Mouse (Mus musculus) left cerebral cortex, adult 8-10 months (tissue): Measurements from ENCODE around the gene Olfr1053. TPM values are rescaled to one million over a fixed set of nuclear protein-coding genes. Genes with fewer than 3 reads are reported as not detected.
"Not testable (repeated sequence)": the region's sequence is repeated elsewhere in the genome, so short reads cannot be mapped to it uniquely, and the experiment has no call there.

Source experiments
- DNase-seq, 2 experiments: peaks; one replicate each; pipeline ENCODE4 v3.0.0; 2022; ENCODE audit warnings: low spot score in 2 of 2
- total RNA-seq, 4 experiments: library from RNA; stranded (reverse); gene quantifications; 2 replicates each; pipeline ENCODE4 v1.2.4; 2022

Gene Olfr1053
- not detected for total RNA-seq

- DNase-seq, result no peak
Observed at GRCm38 (mm10) chr2:86315184-86315583, at the start of gene Olfr1053. Olfr1053 (minus strand) TSS chr2:86315284.

GRCm38 (mm10) chr2:86362369-86362768 lies 47.3 kb upstream of the Olfr1053 start, which contains the start of gene Olfr1056:
Olfr1056 (minus strand) TSS chr2:86362469.
- no peak for DNase-seq

GRCm38 (mm10) chr2:86351751-86352150 lies 36.7 kb upstream of the Olfr1053 start:
- not testable (repeated sequence) for DNase-seq

GRCm38 (mm10) chr2:86350184-86350583 lies 35.1 kb upstream of the Olfr1053 start, which contains the start of gene Olfr1055:
Olfr1055 (minus strand) TSS chr2:86350284.
- DNase-seq, result no peak

- no peak for DNase-seq
Observed at GRCm38 (mm10) chr2:86335333-86335732, 20.2 kb upstream of the Olfr1053 start, which contains the start of gene Olfr1054. Olfr1054 (minus strand) TSS chr2:86335433.

GRCm38 (mm10) chr2:86292155-86292554 lies 22.9 kb downstream of the Olfr1053 start, which contains the start of gene Olfr1052:
Olfr1052 (plus strand) TSS chr2:86292455.
- DNase-seq, result no peak

GRCm38 (mm10) chr2:86278988-86279387 lies 36.1 kb downstream of the Olfr1053 start, which contains the start of gene Olfr1051:
Olfr1051 (minus strand) TSS chr2:86279088.
- not testable (repeated sequence) for DNase-seq

Other genes starting within 250 kb of the Olfr1053 start
- gene Olfr1036, start 241.3 kb downstream of the Olfr1053 start, total RNA-seq, result not detected
- not detected for gene Olfr1037, start 227.9 kb downstream of the Olfr1053 start, total RNA-seq
- gene Olfr1039, start 179.4 kb downstream of the Olfr1053 start, total RNA-seq, result not detected
- gene Olfr1040, start 168.6 kb downstream of the Olfr1053 start, total RNA-seq, result not detected
- not detected for gene Olfr1042, start 153.4 kb downstream of the Olfr1053 start, total RNA-seq
- not detected for gene Olfr1043, start 147.8 kb downstream of the Olfr1053 start, total RNA-seq
- not detected for gene Olfr1044, start 137.5 kb downstream of the Olfr1053 start, total RNA-seq
- not detected for gene Olfr52, start 129.6 kb downstream of the Olfr1053 start, total RNA-seq
- gene Olfr1045, start 112.3 kb downstream of the Olfr1053 start, total RNA-seq, result not detected
- not detected for gene Olfr1046, start 96.0 kb downstream of the Olfr1053 start, total RNA-seq
- not detected for gene Olfr1047, start 83.9 kb downstream of the Olfr1053 start, total RNA-seq
- gene Olfr1048, start 75.0 kb downstream of the Olfr1053 start, total RNA-seq, result not detected
- gene Olfr1049, start 57.0 kb downstream of the Olfr1053 start, total RNA-seq, result not detected
- not detected for gene Olfr1051, start 36.2 kb downstream of the Olfr1053 start, total RNA-seq
- gene Olfr1052, start 22.8 kb downstream of the Olfr1053 start, total RNA-seq, result not detected
- not detected for gene Olfr1054, start 20.1 kb upstream of the Olfr1053 start, total RNA-seq
- not detected for gene Olfr1055, start 35.0 kb upstream of the Olfr1053 start, total RNA-seq
- gene Olfr1056, start 47.2 kb upstream of the Olfr1053 start, total RNA-seq, result not detected
- gene Olfr1057, start 63.1 kb upstream of the Olfr1053 start, total RNA-seq, result not detected
- gene Olfr1058, start 73.3 kb upstream of the Olfr1053 start, total RNA-seq, result not detected
- gene Olfr1061, start 98.8 kb upstream of the Olfr1053 start, total RNA-seq, result not detected
- gene Olfr1062, start 111.5 kb upstream of the Olfr1053 start, total RNA-seq, result not detected
- not detected for gene Olfr1065, start 135.3 kb upstream of the Olfr1053 start, total RNA-seq
- gene Olfr1066, start 141.0 kb upstream of the Olfr1053 start, total RNA-seq, result not detected
- not detected for gene Olfr228, start 172.1 kb upstream of the Olfr1053 start, total RNA-seq
- not detected for gene Olfr1076, start 193.2 kb upstream of the Olfr1053 start, total RNA-seq
- not detected for gene Olfr1079, start 227.2 kb upstream of the Olfr1053 start, total RNA-seq
- not detected for gene Olfr1080, start 243.0 kb upstream of the Olfr1053 start, total RNA-seq